Mouse (Mus musculus) megakaryocyte, adult 5-6 weeks (primary cell): Measurements from ENCODE around the gene Coq9. TPM values are rescaled to one million over a fixed set of nuclear protein-coding genes. Genes with fewer than 3 reads are reported as not detected.

Experiments
- ATAC-seq: 2 replicates; pipeline ENCODE4 v1.8.0; 2016; ENCODE audit warnings: mild to moderate bottlenecking, inconsistent platforms; ENCODE audit not compliant: poor library complexity, severe bottlenecking
- total RNA-seq, 2 experiments: library from RNA; stranded (forward) in 1 of 2; stranded (reverse) in 1 of 2; fragments of 153-499, 151-499 nt in 1 of 2; fragments of 221-1000, 200-1000 nt in 1 of 2; gene quantifications; 2 replicates each; pipeline versions ENCODE4 v1.2.3 to v1.2.4; 2015 to 2017

Coq9 gene
- total RNA-seq (2015) (12.8 and 16.6 TPM in 2 replicates), total RNA-seq (2017) (22.1 and 24.8 TPM in 2 replicates)

DNA sequence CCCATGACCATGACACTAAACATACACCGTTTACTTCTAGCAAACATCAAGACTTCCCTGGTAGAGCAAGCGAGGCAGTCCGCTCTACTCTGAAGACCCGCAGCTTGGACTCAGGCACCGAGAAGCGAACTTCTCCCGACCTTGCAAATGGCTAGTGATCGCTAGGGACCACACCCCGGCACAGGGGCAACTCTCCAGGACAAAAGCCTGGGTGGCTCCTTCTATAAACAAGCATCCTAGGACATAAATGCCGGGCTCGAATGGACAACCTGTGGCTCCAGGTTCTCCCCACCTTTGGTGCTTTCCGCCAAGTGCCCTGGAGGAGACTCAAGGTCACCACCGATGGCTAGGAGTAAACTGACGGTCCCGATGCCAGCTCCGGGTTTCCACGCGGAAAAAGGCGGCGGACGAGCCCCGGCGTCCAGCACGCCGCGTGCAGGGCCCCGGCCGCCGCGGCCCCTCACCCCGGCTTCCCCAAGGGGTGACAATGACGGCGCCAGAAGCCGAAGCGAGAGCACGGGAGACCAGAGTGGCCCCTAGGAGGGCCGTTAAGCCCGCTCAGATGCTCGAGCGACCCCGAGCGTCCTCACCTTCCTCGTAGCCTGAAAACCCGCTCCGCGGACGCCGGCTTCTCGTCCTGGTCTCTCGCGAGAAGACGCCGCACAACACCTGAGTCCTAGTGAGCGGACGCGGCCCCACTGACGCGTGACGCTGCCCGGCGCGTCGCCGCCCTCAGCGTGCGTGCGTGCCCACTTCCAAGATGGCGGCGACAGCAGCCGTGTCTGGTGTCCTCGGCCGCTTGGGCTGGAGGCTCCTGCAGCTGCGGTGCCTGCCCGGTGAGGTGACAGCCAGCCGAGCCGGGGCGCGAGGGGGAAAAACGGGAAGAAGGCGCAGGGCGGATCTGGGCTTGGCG is at the start of gene Coq9, which contains the start of gene Ciapin1:
TSS of gene Coq9 (plus strand) at position 660 of the 913 bp plus-strand sequence.
TSS of gene Ciapin1 (minus strand) at position 697 of the 913 bp plus-strand sequence.
- ATAC-seq, result peak; percentile 98

DNA sequence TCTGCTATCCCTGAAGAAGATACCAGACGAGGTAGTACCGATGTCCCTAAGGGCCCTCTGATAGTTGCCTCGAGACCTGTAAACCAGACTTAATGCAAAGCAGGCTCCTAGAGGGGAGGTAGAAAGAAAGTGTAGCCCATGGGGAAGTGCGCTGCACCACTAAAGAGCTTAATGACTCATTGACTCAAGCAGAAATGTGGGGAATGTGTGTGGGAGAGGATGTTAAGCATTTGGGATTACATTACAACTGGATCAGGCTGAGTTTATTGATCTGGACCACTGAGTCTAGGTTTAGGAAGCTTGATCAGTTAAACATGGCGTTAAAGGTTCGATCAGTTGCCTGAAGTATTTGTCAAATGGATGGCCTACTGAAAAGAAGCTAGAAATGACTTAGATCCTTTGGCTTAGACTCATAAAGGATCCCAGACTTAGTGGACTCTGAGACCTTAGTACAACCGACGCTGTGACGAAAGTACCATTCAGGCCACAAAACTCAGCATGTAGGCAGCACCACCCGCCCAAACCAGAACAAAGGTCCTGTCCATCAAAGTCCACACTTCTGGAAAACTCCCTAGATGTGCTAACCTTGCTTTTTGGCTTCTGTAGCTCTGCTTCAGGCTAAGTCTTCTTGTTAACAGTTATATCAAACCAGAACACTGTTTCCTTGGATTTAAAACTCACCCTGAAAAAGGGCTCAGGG is 48.7 kb upstream of the Coq9 start:
- no peak for ATAC-seq

GRCm38 (mm10) chr8:94794368-94794767 is 43.8 kb upstream of the Coq9 start:
- no peak for ATAC-seq

GRCm38 (mm10) chr8:94794782-94795181 is 43.3 kb upstream of the Coq9 start:
- no peak for ATAC-seq

GRCm38 (mm10) chr8:94800278-94800968 is 37.7 kb upstream of the Coq9 start:
- no peak for ATAC-seq

DNA sequence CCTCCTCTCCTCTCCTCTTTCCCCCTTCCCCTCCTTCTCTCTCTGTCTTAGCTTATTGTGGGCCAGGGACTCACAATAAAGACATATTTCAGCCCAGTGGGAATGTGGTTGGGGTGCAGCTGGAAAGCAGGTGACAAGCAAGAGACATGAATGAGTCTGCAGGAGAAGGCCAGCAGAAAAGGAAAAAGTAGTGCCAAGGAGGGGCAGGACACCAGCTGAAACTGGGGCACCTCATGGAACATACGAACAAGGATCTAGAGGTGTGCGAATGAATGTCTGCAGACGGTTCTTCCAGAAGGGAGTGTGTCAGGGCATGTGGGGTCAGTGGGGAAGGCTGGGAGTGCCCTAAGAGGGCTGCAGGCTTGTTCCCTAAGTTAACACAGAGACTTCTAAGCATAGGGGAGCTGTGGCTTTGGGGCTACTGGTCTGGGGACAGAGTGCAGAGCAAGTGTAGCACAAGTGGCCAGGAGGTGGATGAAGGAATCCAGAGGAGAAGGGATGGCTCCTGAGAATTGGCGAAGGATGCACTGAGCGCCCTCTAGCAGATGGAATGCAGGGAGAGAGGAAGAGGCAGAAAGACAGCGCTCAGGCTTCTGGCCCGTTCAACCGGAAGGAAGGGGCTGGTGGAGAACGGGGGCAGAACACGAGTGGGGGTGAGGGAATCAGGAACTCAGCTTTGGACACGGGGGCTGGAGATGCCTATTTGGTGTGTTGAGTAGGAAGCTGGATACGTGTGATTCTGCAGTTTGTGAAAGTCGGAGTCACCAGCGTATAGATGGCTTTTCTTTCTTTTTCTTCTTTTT is 36.6 kb upstream of the Coq9 start:
- no peak for ATAC-seq

- ATAC-seq, result peak; percentile 75
Measured at GRCm38 (mm10) chr8:94802375-94802774, 35.7 kb upstream of the Coq9 start.

DNA sequence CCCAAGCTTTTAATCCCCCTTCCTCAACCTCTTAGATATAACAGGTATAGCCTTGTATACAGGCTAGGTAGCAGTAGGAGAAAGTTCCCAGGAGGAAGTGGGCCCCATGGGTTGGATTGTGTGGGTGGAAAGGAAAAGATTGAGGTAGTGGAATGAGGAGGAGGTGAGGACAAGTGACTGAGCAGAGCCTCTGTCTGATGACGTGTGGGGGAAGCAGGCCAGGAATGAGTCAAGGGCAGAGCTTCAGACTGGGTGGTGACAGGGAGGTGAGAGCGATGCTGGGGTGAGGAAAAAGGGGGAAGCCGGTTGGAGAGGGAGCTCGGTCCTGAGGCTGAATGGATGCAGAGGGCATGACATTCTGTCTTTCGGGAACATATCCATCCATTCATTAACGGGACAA is 34.6 kb upstream of the Coq9 start:
- ATAC-seq, result no peak

DNA sequence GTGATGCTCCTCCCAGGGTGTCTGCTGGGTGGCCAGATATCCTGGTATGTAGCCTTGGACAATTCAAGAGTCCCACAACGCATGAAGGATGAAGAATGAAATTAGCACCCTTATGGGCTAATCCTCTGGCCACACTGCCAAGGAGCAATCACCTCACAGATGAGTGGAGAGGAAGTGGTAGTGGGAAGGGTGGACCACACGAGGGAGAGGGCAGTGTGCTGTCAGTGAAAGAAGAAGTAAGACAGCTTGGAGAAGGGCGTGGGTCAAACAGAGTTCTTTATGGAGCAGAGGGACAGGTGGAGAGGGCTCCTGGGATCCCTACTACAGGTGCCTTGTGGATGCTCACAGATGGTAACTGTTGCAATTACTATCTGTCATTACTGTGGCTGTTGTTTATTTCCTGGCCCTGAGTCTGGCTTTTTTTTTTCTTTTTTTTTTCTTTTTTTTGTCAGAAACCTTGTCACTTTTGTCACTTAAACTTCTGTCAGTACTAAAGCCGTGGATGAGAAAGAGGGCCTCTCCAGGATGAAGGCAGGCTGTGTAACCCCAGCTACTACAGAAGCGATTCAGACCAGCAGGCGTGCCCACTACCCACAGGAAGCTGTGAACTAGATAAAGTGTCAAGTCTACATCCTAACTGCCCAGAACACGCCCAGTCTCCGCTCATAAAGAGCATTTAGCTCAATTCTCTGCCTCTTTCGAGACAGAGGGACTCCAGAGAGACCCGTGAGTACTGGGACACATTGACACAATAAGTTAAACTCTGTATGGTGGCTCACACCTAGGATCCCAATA is 33.4 kb upstream of the Coq9 start:
- ATAC-seq, result peak; percentile 75

- no peak for ATAC-seq
Measured at GRCm38 (mm10) chr8:94805811-94806210, 32.3 kb upstream of the Coq9 start.

DNA sequence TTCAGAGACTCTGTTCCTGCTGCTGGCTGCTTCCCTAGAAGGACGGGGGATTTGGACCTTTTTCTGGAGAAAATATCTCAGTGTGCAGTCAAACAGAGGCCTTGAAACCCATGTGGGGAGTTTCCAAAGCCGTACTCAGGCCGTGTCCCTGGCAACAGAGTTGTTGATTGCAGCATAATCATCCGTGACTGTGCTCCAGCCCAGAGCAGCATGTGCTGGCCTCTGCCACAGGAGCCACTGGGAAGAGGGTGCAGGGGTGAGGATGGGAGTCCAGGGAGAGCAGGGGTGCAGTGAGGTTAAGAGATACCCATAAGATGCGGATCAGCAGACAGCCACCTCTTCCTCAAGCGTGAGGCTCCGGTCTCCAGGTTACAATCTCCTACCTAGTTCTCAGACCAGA is 30.6 kb upstream of the Coq9 start:
- no peak for ATAC-seq

DNA sequence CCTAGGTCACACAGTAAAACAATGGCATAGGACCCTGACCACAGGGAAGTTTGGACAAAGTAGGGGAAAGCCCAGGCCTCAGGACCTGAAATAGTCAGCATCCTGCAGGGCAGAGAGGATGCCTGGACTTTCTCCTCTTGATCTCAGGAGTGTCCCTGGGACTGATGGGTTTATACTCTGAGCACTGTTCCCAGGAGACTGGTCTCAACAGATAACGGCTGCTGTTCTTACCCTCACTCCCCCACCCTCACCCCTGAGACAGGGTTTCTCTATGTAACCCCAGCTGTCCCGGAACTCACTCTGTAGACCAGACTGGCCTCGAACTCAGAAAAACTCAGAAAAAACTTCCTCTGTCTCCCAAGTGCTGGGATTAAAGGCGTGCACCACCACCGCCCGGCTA is 29.7 kb upstream of the Coq9 start:
- ATAC-seq, result no peak

- 0 out of 2 replicates have a peak, but pooled peaks have one; percentile 31 for ATAC-seq
Measured at GRCm38 (mm10) chr8:94810153-94810552, 28.0 kb upstream of the Coq9 start, which contains the start of gene Ccl17. TSS of gene Ccl17 (plus strand) at chr8:94810453.

- ATAC-seq, result no peak
Measured at GRCm38 (mm10) chr8:94810855-94811254, 27.3 kb upstream of the Coq9 start.

- ATAC-seq, result peak; percentile 79
Measured at GRCm38 (mm10) chr8:94811654-94812053, 26.5 kb upstream of the Coq9 start.

DNA sequence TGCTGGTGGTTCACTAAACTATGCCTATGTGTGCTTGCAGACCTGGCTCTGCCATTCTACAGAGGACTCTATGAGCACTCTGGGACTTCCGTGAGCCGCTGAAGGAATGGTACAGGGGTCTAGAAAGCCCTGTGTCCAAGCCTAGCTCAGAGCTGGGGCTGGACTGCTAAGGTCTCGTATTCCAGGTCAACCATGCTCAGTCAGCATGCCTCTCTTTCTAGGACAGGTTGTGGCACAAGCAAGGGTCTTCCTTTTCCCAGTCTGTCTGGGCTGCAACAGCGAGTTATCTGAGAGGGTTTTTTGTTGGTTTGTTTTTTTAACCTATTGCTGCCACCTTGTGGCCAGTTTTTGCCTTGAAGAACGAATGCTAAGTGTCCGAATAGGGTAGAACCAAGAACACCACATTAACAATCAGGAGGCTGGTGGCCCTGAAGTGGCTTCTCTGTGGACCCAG is 25.4 kb upstream of the Coq9 start:
- ATAC-seq, result peak; percentile 73

DNA sequence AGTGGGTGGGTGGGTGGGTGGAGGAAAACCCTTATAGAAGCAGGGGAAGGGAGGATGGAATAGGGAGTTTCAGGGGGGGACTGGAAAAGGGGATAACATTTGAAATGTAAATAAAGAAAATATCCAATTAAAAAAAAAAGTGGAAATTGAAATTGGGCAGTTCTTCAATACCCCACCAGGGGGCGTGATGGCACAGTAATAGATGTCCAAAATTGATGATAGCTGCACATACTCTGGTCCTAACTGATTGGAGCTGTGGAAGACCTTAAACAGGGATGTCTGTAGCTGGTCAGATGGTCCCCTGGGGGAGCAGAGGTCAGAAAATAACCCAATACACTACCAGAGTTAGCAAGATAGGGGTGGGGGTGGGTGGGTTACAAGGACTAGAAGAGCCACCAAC is 23.6 kb upstream of the Coq9 start:
- no peak for ATAC-seq

GRCm38 (mm10) chr8:94817933-94818332 is 20.2 kb upstream of the Coq9 start:
- no peak for ATAC-seq

DNA sequence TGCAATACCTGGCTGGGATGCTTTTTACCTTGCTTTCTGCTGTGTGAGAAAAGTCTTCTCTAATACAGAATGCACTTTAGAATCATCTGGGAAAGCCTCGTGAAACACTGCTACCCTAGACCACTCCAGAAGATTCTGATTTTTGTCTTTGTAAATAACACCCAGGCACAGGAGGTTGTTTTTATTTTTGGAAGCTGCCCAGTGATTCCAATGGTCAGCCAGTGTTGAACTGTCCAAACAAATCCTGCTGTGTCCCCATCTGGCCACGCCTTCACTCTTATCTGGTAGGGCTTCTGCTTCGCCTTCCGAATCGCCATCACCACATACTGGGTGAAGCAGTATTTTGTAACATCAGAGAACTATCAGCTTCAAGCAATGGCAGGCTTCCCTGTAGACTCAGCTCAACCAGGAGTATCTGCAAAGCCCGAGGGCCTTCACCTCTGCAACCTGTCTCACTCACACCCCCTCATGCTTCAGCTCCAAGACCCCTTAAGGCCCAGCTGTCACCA is 18.4 kb upstream of the Coq9 start:
- ATAC-seq, result no peak
